Mouse (Mus musculus): ENCODE data around the gene Sel1l.
A peak's percentile ranks its signal among the peaks of the same experiment; 100 is the strongest.
"Not testable (repeated sequence)": the region's sequence is repeated elsewhere in the genome, so short reads cannot be mapped to it uniquely, and the experiment has no call there.

Sel1l gene

GRCm38 (mm10) chr12:91815990-91816389, 33.0 kb downstream of the Sel1l start:
- peak; percentile 59 for DNase-seq

DNA sequence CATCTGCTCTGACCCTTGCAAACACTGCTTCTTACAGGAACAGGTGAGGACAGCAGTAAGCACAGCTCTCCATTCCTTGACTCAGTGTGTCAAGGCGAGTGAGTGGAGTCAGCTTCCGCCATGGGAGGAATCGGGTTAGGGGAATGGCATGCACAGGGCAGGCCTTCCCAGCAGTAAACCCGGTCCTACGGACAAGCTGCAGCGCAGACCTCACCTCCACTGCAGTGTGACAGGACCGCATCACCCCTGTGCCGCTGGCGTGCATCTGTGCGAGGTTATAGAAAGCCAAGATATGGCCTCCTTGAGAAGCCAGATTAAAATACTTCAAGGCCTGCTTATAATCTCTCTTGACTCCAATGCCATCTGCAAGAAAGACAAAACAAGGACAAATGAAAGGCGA, 33.4 kb downstream of the Sel1l start:
- no peak for DNase-seq

- no peak for DNase-seq
Observed at GRCm38 (mm10) chr12:91808911-91809310, 40.0 kb downstream of the Sel1l start.

DNA sequence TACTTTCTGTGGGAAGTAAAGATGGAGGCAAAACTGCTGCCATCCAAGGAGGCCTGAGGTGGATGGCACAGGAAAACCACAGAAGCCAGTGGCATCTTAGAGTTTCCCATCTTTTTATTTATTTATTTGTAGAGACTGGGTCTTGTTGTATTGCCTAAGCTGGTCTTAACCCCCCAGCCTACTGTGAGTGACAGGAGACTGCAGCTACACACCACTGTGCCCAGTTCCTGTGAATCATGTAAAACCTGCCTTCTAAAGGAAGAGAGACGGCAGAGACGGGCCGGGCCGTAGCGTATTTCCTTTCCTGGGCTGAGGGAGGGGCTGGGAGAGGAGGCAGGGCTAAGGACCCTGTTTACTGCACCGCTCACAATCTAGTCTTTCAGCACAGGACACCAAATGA, 41.2 kb downstream of the Sel1l start:
- no peak for DNase-seq

- DNase-seq = no peak
Observed at GRCm38 (mm10) chr12:91807095-91807494, 41.9 kb downstream of the Sel1l start.

DNA sequence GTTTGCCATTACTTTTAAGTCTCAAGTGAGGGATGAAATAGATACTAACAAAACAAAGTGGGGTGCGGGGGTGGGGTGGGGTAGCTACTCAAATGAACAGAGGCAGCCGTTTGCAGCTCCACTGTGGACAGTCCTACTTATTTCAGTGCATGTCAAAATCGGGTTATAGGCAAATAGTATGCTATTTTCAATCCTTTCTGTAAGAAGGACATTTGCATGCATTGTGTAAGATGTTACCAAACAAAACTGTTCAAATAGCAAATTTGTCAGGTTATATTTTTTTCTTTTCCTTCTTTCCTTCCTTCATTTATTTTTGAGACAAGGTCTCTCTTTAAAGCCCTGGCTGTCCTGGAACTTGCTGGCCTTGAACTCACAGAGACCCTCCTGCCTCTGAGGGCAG, 44.7 kb downstream of the Sel1l start:
- no peak for DNase-seq

DNA sequence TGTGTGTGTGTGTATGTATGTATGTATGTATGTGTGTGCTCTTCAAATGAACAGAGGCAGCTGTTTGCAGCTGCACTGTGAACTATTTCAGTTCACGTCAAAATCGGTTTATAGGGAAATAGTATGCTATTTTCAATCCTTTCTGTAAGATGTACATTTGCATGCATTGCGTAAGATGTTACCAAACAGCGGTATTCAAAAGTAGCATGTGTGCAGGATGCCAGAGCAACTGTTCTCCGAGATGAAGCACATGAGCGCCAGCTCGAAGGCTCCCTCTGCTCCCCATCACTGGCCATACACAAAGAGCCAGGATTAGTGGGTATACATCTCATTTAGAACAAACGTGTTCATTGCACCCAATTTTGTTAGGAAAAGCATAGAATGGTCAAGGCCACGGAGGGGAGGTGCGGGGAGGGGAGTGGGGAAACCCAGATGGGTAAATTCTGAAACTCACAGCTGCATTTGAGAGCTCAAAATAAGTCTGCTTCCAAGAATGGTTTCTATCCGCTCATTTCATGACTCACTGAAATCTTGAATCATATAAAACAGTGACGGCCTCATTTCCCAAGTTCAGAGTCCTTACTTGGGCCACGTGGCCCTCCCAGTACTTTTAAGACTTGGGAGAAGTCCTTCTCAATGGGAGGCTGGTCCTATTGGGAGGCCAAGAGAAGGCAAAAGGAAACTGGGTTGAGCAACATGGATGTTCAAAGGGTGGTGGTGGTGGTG, 45.6 kb downstream of the Sel1l start:
- DNase-seq = peak; percentile 70

- DNase-seq = no peak
Observed at GRCm38 (mm10) chr12:91802586-91803206, 46.3 kb downstream of the Sel1l start.

- DNase-seq = no peak
Observed at GRCm38 (mm10) chr12:91800861-91801385, 48.0 kb downstream of the Sel1l start.

DNA sequence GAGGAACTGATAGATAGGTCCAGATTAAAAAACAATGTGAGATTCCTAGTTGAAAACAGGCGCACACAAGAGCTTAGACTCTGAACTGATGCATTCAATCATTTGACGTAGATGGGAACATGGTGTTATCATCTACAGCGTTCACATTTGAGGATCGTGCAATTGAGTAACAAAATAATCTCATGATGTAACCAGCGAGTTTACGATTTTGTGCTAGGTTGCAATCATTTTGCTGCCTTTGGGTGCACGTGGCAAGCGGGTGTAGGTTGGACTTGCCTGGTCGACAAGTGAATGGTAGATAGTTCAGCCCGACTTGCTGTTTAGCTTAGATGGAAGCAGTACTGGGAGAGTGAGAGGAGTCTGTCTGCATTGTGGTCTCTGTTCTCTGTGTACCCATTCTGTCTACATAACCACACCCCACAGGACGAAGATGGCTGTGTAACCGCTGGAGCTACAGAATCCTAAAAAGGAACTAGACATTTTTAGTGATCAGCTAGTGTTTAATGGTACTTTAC, 49.1 kb downstream of the Sel1l start:
- DNase-seq = no peak

DNA sequence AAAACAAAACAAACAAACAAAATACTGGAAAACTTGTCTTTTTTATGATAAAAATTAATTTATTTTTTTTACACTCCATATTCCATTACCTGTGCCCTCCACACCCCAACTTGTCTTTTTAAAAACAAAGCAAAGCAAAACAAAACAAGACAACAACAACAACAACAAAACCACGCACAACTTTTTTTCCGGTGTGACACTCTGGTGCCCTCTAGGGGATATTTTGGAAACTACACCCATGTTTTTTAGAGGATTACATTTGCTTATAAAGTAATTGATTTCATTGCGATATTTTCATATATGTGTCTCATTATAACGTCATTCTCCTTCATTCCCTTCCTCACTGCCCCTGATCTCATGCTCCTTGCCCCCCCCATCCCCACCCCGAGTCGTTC, 49.6 kb downstream of the Sel1l start:
- DNase-seq = no peak

- DNase-seq = no peak
Observed at GRCm38 (mm10) chr12:91798720-91799378, 50.1 kb downstream of the Sel1l start.

DNA sequence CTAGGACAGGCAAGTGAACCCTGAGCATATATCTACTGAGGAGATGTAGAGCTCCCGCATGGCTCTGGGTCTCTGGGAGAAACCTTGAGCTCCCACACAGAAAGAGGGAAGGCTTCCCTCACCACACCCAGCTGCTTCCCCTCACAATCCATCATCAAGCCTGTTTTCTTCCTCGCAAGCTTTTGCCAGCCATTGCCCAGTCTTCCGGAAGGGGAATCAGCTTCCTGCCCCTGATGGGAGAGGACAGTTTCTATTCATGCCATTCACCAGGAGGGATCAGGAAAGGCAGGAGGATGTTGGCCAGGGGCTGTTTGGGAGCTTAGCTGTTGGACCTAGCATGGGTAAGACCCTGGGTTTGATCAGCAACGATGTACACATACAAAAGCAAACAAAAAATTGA, 52.2 kb downstream of the Sel1l start:
- DNase-seq = no peak

DNA sequence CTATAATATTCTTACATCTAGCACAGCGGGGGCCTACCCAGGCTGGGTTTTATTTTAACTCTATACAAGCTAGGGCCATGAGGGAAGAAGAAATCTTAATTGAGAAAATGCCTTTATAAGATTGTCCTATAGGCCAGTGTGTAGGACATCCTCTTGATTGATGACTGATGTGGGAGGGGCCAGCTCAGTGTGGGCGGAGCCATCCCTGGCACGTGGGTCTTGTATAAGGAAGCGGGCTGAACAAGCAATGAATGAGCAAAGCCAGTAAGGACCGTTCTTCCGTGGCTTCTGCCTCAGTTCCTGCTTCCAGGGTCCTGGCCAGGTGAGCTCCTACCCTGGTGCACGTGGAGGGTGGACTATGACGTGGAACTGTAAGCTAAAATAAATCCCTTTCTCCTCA, 55.7 kb downstream of the Sel1l start:
- no peak for DNase-seq

- DNase-seq = no peak
Observed at GRCm38 (mm10) chr12:91791822-91792221, 57.1 kb downstream of the Sel1l start.

DNA sequence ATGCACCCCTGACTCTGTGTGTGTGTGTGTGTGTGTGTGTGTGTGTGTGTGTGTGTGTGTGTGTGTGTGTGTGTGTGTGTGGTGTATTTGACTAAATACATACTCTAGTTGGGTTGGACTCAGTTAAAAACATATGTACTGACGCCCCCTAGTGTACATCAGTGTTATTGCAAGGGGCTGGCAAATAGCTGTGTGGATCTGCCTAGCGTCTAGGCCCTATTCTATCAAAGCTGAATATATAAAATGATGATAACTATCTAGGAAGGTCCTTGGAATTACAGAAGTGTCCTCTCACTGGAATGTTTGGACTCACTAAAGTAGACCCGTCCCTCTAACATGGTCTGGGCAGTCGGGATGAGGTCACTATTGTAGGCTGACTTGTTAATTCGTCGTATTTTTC, 59.2 kb downstream of the Sel1l start:
- peak; percentile 53 for DNase-seq

GRCm38 (mm10) chr12:91788446-91788845, 60.5 kb downstream of the Sel1l start:
- not testable (repeated sequence) for DNase-seq

GRCm38 (mm10) chr12:91787959-91788437, 61.0 kb downstream of the Sel1l start, which contains the start of gene Ston2:
Gene Ston2, minus strand, starts transcription at chr12:91788387.
- no peak for DNase-seq

GRCm38 (mm10) chr12:91786355-91786754, 62.6 kb downstream of the Sel1l start:
- DNase-seq = no peak

- no peak for DNase-seq
Observed at GRCm38 (mm10) chr12:91781432-91781831, 67.5 kb downstream of the Sel1l start.

DNA sequence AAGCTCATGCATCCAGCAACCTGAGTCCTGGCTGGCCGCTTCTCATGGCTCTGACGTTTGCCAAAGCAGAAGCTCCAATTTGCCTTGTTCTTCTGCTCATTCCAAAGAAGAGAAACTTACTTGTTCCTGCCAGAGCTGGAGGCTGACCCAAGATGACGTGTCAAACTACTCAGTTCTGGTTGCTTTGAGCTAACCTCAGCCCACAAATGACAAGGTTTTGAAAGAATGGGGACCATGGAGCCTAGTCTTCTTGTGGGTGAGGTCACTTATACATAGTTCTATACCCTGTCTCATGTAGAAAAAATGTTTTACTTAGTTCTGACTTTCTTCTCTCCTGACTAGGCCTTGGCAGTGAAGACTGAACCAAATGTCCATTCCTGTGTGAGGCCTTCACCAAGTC, 68.4 kb downstream of the Sel1l start:
- DNase-seq = no peak

DNA sequence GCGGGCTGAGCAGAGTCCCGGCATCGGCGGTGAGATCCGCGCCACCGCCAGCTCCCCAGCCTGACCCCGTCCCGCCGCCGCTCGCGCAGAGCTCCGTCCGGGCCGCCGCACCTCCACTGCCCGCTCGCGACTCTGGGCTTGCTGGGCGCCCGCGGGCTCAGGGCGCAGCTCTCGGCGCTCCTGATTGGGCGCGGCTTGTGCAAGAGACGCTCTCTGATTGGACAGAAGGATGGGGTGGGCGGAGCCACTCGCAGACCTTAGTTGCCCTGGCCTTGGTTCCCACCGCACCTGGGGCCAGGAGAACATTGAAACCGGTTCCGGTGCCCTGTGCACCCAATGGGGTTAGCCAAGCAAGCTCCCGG, 70.0 kb downstream of the Sel1l start:
- peak; percentile 71 for DNase-seq

GRCm38 (mm10) chr12:91778211-91779003, 70.5 kb downstream of the Sel1l start:
- DNase-seq = peak; percentile 30
